Mouse (Mus musculus): ENCODE data around the gene Stt3b. TPM values are rescaled to one million over a fixed set of nuclear protein-coding genes. Genes with fewer than 3 reads are reported as not detected.

Gene Stt3b
- polyA plus RNA-seq, 1 experiment = 41.2 TPM

DNA sequence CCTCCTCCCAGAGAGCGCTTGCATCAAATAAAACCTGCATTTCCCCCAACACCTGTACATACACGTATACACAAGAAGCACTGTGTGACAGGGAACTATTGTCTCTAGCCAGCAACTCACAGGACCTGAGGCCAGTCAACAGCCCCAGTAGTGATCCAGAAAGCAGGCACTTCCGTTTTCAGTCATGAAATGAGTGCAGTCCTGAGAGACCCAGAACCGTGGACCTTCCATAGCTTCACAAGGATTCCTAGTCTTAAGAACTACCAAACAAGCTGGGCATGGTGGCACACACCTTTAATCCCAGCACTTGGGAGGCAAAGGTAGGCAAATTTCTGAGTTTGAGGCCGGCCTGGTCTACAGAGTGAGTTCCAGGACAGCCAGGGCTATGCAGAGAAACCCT lies 3.6 kb upstream of the Stt3b start:
- Histone ChIP-seq H3K4me2 (ENCODE audit: low read depth) (no peak overlapping the region), H3K27me3 (ENCODE audit: control insufficient read depth, insufficient read depth, insufficient read length) (no peaks in the 10 kb centered on the region), H3K79me2 (ENCODE audit: control insufficient read depth, insufficient read depth) (peaks cover 7% of the 10 kb centered on the region), H3K36me3 (ENCODE audit: control insufficient read depth, insufficient read depth) (no peaks in the 10 kb centered on the region), H3ac (ENCODE audit: control insufficient read depth, insufficient read length) (no peak overlapping the region), H3K4me3 (no peak overlapping the region)
- TF ChIP-seq REST (IDR thresholded peaks at IDR 0.05; ENCODE audit: insufficient read depth, insufficient read length) (no peak), MYOG (IDR thresholded peaks at IDR 0.05; ENCODE audit: control insufficient read depth in 1 of 3, insufficient read depth in 1 of 3, insufficient read length in 2 of 3, low read depth in 2 of 3) (no peak), E2F4 (IDR thresholded peaks at IDR 0.05; ENCODE audit: insufficient read depth) (no peak), CEBPB (IDR thresholded peaks at IDR 0.05; ENCODE audit: insufficient read depth, poor library complexity, severe bottlenecking) (no peak), SRF (IDR thresholded peaks at IDR 0.05; ENCODE audit: control insufficient read depth, insufficient read length, low read depth) (no peak), POLR2AphosphoS2 (IDR thresholded peaks at IDR 0.05; ENCODE audit: insufficient read length, low read depth) (no peak), TCF3 (IDR thresholded peaks at IDR 0.05; ENCODE audit: insufficient read length, low read depth) (no peak), USF1 (IDR thresholded peaks at IDR 0.05; ENCODE audit: low read depth) (no peak), POLR2A (IDR thresholded peaks at IDR 0.05; ENCODE audit: insufficient read length, low read depth) (no peak), TCF12 (IDR thresholded peaks at IDR 0.05; ENCODE audit: insufficient read depth, poor library complexity, severe bottlenecking) (no peak), MAX (IDR thresholded peaks at IDR 0.05; ENCODE audit: low read depth) (no peak), MYOD1 (IDR thresholded peaks at IDR 0.05; ENCODE audit: control insufficient read depth in 1 of 3, insufficient read length in 2 of 3, low read depth in 2 of 3) (no peak)

DNA sequence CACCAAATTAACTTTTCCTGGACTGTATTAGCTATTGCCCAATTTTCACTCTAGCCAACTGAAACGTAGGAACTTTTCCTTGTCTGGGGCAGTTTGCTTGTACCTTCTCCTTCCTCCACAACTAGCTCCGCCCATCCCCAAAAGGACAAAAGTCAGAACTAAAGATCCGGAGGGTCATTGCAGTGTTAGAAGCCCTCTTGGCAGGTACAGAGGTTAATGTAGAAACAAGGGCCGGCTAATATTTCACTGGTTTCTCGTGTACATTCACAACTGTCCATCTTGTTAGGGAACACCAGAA lies 951 bp upstream of the Stt3b start:
- TF ChIP-seq REST (IDR thresholded peaks at IDR 0.05; ENCODE audit: insufficient read depth, insufficient read length) = no peak
- no peak for TF ChIP-seq TCF3 (IDR thresholded peaks at IDR 0.05; ENCODE audit: insufficient read length, low read depth)
- no peak for TF ChIP-seq SRF (IDR thresholded peaks at IDR 0.05; ENCODE audit: control insufficient read depth, insufficient read length, low read depth)
- peak overlapping the region; percentile 90 for H3ac ChIP-seq (ENCODE audit: control insufficient read depth, insufficient read length)
- peak overlapping the region; percentile 86 for H3K4me3 ChIP-seq

DNA sequence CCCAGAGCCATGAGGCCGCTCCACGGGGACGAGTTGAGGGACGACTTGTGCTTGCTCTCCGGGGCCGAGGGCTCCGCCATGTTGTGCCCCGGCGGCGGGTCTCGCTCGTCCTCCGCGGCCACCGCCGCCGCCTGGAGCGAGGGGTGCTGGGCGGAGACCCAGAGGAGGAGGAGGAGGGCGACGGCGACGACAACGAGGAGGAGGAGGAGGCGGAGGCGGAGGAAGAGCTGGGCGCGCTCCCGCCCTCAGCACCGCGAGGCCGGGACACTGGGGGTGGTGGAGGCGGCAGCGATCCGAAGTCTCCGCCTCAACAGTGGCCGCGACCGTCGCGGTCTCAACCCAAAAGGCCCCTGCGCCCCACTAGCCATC lies 260 bp downstream of the Stt3b start:
- Histone ChIP-seq H3ac (ENCODE audit: control insufficient read depth, insufficient read length) (peak overlapping the region; percentile 90), H3K4me2 (ENCODE audit: low read depth) (no peak overlapping the region), H3K36me3 (ENCODE audit: control insufficient read depth, insufficient read depth) (no peaks in the 10 kb centered on the region), H3K4me3 (peak overlapping the region; percentile 86), H3K79me2 (ENCODE audit: control insufficient read depth, insufficient read depth) (peaks cover 46% of the 10 kb centered on the region), H3K27me3 (ENCODE audit: control insufficient read depth, insufficient read depth, insufficient read length) (no peaks in the 10 kb centered on the region)
- TF ChIP-seq POLR2A (IDR thresholded peaks at IDR 0.05; ENCODE audit: insufficient read length, low read depth) (peak; percentile 76), E2F4 (IDR thresholded peaks at IDR 0.05; ENCODE audit: insufficient read depth) (no peak)

More for the DNA sequence above, 951 bp upstream of the Stt3b start:
- Histone ChIP-seq H3K27me3 (ENCODE audit: control insufficient read depth, insufficient read depth, insufficient read length) (no peaks in the 10 kb centered on the region), H3K36me3 (ENCODE audit: control insufficient read depth, insufficient read depth) (no peaks in the 10 kb centered on the region), H3K4me2 (ENCODE audit: low read depth) (peak overlapping the region; percentile 67), H3K79me2 (ENCODE audit: control insufficient read depth, insufficient read depth) (peaks cover 34% of the 10 kb centered on the region)

DNA sequence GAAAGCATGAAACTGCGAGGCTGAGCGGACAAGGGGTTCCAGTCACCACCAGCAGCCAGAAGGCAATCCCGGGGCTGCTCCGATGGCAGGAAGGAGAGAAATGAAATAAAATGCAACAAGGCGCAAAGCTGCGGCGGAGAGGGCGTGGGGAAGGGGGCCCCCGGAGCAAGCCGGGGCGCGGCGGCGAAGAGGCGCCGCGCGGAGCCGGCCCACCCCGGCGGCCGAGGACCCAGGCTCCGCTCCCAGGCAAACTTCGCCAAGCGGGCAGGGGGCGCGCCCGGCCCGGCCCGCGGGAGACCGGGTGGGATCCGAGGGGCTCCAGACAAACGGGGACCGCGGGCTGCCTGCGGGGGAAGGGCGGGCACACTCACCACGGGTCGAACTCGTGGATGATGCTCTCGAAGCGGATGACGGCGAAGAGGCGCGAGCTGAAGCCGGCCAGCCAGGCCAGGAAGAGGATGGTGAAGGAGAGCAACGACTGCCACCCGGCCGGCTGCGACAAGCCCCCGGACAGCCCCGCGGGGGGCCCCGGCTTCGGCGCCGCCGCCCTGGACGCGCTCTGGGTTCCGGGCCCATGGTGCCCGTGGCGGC lies 745 bp downstream of the Stt3b start:
- Histone ChIP-seq H3K4me2 (ENCODE audit: low read depth) (peak overlapping the region; percentile 86), H3K36me3 (ENCODE audit: control insufficient read depth, insufficient read depth) (no peaks in the 10 kb centered on the region), H3ac (ENCODE audit: control insufficient read depth, insufficient read length) (peak overlapping the region; percentile 90), H3K27me3 (ENCODE audit: control insufficient read depth, insufficient read depth, insufficient read length) (no peaks in the 10 kb centered on the region), H3K4me3 (peak overlapping the region; percentile 86), H3K79me2 (ENCODE audit: control insufficient read depth, insufficient read depth) (peaks cover 51% of the 10 kb centered on the region)
- TF ChIP-seq USF1 (IDR thresholded peaks at IDR 0.05; ENCODE audit: low read depth) (no peak), CEBPB (IDR thresholded peaks at IDR 0.05; ENCODE audit: insufficient read depth, poor library complexity, severe bottlenecking) (no peak), TCF12 (IDR thresholded peaks at IDR 0.05; ENCODE audit: insufficient read depth, poor library complexity, severe bottlenecking) (no peak), E2F4 (IDR thresholded peaks at IDR 0.05; ENCODE audit: insufficient read depth) (no peak), MYOG (IDR thresholded peaks at IDR 0.05; ENCODE audit: control insufficient read depth in 1 of 3, insufficient read depth in 1 of 3, insufficient read length in 2 of 3, low read depth in 2 of 3) (no peak), MAX (IDR thresholded peaks at IDR 0.05; ENCODE audit: low read depth) (no peak), POLR2A (IDR thresholded peaks at IDR 0.05; ENCODE audit: insufficient read length, low read depth) (no peak), TCF3 (IDR thresholded peaks at IDR 0.05; ENCODE audit: insufficient read length, low read depth) (no peak), SRF (IDR thresholded peaks at IDR 0.05; ENCODE audit: control insufficient read depth, insufficient read length, low read depth) (no peak), MYOD1 (IDR thresholded peaks at IDR 0.05; ENCODE audit: control insufficient read depth in 1 of 3, insufficient read length in 2 of 3, low read depth in 2 of 3) (no peak), POLR2AphosphoS2 (IDR thresholded peaks at IDR 0.05; ENCODE audit: insufficient read length, low read depth) (no peak), REST (IDR thresholded peaks at IDR 0.05; ENCODE audit: insufficient read depth, insufficient read length) (no peak)

DNA sequence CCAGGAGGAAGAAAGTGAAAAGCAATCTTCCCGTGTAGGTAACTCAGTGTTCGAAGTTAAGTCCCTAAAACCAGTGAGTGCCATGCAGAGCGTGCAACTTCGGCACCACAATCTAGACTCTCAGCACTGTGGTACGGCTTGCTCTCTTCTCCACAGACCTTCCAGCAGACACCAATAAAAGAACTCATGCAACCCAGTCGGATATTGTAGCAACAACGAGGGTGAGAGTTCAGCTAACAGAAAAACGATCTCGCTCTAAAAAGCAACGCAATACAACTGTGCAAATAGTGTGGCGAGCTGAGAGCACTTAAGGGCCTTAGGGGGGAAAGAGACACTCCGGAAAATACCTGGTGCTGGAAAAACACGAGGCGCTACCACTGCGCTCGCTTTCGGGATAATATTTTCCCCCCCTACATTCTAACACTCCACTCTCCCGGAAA lies 1.3 kb downstream of the Stt3b start:
- Histone ChIP-seq H3K79me2 (ENCODE audit: control insufficient read depth, insufficient read depth) (peaks cover 56% of the 10 kb centered on the region), H3K4me3 (peak overlapping the region; percentile 86), H3K27me3 (ENCODE audit: control insufficient read depth, insufficient read depth, insufficient read length) (no peaks in the 10 kb centered on the region), H3ac (ENCODE audit: control insufficient read depth, insufficient read length) (peak overlapping the region; percentile 90), H3K36me3 (ENCODE audit: control insufficient read depth, insufficient read depth) (no peaks in the 10 kb centered on the region), H3K4me2 (ENCODE audit: low read depth) (peak overlapping the region; percentile 86)
- no peak for TF ChIP-seq POLR2AphosphoS2 (IDR thresholded peaks at IDR 0.05; ENCODE audit: insufficient read length, low read depth)
- no peak for TF ChIP-seq MYOG (IDR thresholded peaks at IDR 0.05; ENCODE audit: control insufficient read depth in 1 of 3, insufficient read depth in 1 of 3, insufficient read length in 2 of 3, low read depth in 2 of 3)
- no peak for TF ChIP-seq SRF (IDR thresholded peaks at IDR 0.05; ENCODE audit: control insufficient read depth, insufficient read length, low read depth)
- TF ChIP-seq USF1 (IDR thresholded peaks at IDR 0.05; ENCODE audit: low read depth) = no peak
- TF ChIP-seq E2F4 (IDR thresholded peaks at IDR 0.05; ENCODE audit: insufficient read depth) = no peak
- TF ChIP-seq REST (IDR thresholded peaks at IDR 0.05; ENCODE audit: insufficient read depth, insufficient read length) = no peak
- TF ChIP-seq MAX (IDR thresholded peaks at IDR 0.05; ENCODE audit: low read depth) = no peak
- TF ChIP-seq CEBPB (IDR thresholded peaks at IDR 0.05; ENCODE audit: insufficient read depth, poor library complexity, severe bottlenecking) = no peak
- TF ChIP-seq MYOD1 (IDR thresholded peaks at IDR 0.05; ENCODE audit: control insufficient read depth in 1 of 3, insufficient read length in 2 of 3, low read depth in 2 of 3) = no peak
- no peak for TF ChIP-seq TCF3 (IDR thresholded peaks at IDR 0.05; ENCODE audit: insufficient read length, low read depth)
- TF ChIP-seq POLR2A (IDR thresholded peaks at IDR 0.05; ENCODE audit: insufficient read length, low read depth) = no peak
- no peak for TF ChIP-seq TCF12 (IDR thresholded peaks at IDR 0.05; ENCODE audit: insufficient read depth, poor library complexity, severe bottlenecking)

Measured in myocyte (in vitro differentiated cells).